Mouse (Mus musculus) midbrain, embryonic 11.5 days (tissue): Measurements from ENCODE around the gene Mast2. TPM values are rescaled to one million over a fixed set of nuclear protein-coding genes. Genes with fewer than 3 reads are reported as not detected.

ENCODE experiments used
- ATAC-seq: fragments of 200-750 bp; cut with Nextera tagmentation; 2 replicates; pipeline ENCODE4 v1.8.0; 2017; ENCODE audit warnings: moderate TSS enrichment, moderate library complexity; ENCODE audit not compliant: low FRiP score
- DNase-seq: peaks from one replicate; pipeline ENCODE4 v3.0.0; 2015; ENCODE audit warnings: low spot score; ENCODE audit errors: missing footprints
- H3K27ac ChIP-seq: fragments of 300-500 bp; sonication (generic); 2 replicates; pipeline ENCODE4 v1.5.1; 2014; ENCODE audit warnings: low read depth, low read length
- H3K27me3 ChIP-seq: fragments of 300-500 bp; sonication (generic); 2 replicates; pipeline ENCODE4 v1.6.1; 2014; ENCODE audit warnings: mild to moderate bottlenecking, low read length, moderate library complexity, mixed read lengths; ENCODE audit not compliant: control insufficient read depth, insufficient read depth
- H3K36me3 ChIP-seq: fragments of 300-500 bp; sonication (generic); 2 replicates; pipeline ENCODE4 v1.6.1; 2014; ENCODE audit warnings: mild to moderate bottlenecking, low read length, moderate library complexity, mixed read lengths; ENCODE audit not compliant: control insufficient read depth, insufficient read depth
- H3K4me1 ChIP-seq: fragments of 300-500 bp; sonication (generic); 2 replicates; pipeline ENCODE4 v1.6.1; 2014; ENCODE audit warnings: low read length; ENCODE audit not compliant: control insufficient read depth, insufficient read depth
- H3K4me2 ChIP-seq: fragments of 300-500 bp; sonication (generic); 2 replicates; pipeline ENCODE4 v1.6.1; 2014; ENCODE audit warnings: mild to moderate bottlenecking, moderate library complexity
- H3K4me3 ChIP-seq: fragments of 300-500 bp; sonication (generic); 2 replicates; pipeline ENCODE4 v1.5.1; 2014; ENCODE audit warnings: low read depth, low read length
- H3K9ac ChIP-seq: fragments of 300-500 bp; sonication (generic); 2 replicates; pipeline ENCODE4 v1.6.1; 2014; ENCODE audit warnings: low read length
- H3K9me3 ChIP-seq: fragments of 300-500 bp; sonication (generic); 2 replicates; pipeline ENCODE4 v1.6.1; 2016; ENCODE audit warnings: low read length; ENCODE audit not compliant: control insufficient read depth
- WGBS: fragments of 180-500 bp; shearing (Covaris S2); extraction: QIAGEN DNeasy Blood & Tissue Kit; methylation state at CpG from one replicate; pipeline ENCODE4 v1.1.7; 2014; 5-methylcytosine and 5-hydroxymethylcytosine counted together
- polyA plus RNA-seq: library from polyadenylated mRNA; unstranded; fragments of >200 nt; fragmentation: Nextera tagmentation; extraction: Ambion mirVana; gene quantifications from 2 replicates; pipeline ENCODE4 v1.2.1, GENCODE M21; 2014

Mast2 gene
- polyA plus RNA-seq, 1 experiment from 2014 or later, result 31.9 TPM

GRCm38 (mm10) chr4:116483476-116483875, 19.5 kb upstream of the Mast2 start:
- Histone ChIP-seq H3K27ac (no peak overlapping the region), H3K9me3 (no peaks in the 10 kb centered on the region), H3K9ac (no peak overlapping the region), H3K4me3 (no peak overlapping the region), H3K36me3 (no peaks in the 10 kb centered on the region), H3K4me2 (no peak overlapping the region), H3K4me1 (no peaks in the 10 kb centered on the region), H3K27me3 (no peaks in the 10 kb centered on the region)
- ATAC-seq (no peak), DNase-seq (no peak)
- WGBS, result 56% methylated on average over 2 of the region's 2 CpGs

DNA sequence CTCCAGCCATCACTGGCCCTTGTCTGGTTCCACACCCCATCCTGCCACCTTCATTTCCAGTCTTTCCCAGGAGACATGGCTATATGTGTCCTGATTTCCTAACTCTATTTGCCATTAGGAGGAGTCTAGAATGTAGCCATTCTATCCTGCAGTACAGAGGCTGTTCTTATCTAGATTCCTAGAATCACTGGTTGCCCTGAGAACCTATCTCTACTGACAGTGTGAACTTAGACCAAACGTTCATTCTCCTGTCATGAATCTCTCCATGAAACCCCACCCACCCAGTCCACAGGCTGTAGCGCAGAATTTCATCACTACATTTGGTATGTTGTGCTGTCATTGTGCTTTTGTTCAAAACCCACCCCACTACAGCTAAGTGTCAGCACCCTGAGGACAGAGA, 17.3 kb upstream of the Mast2 start:
- H3K27me3 ChIP-seq, result no peaks in the 10 kb centered on the region
- H3K4me3 ChIP-seq, result no peak overlapping the region
- no peaks in the 10 kb centered on the region for H3K36me3 ChIP-seq
- WGBS, result 76% methylated on average over 2 of the region's 2 CpGs
- DNase-seq (no peak), ATAC-seq (no peak)
- H3K4me1 ChIP-seq, result no peaks in the 10 kb centered on the region
- no peak overlapping the region for H3K9ac ChIP-seq
- no peaks in the 10 kb centered on the region for H3K9me3 ChIP-seq
- H3K27ac ChIP-seq, result no peak overlapping the region
- no peak overlapping the region for H3K4me2 ChIP-seq

- Histone ChIP-seq H3K9ac (peak overlapping the region; percentile 92), H3K4me1 (peaks cover 12% of the 10 kb centered on the region), H3K27ac (peak overlapping the region; percentile 87), H3K4me3 (peak overlapping the region; percentile 91), H3K9me3 (no peaks in the 10 kb centered on the region), H3K4me2 (peak overlapping the region; percentile 51), H3K36me3 (no peaks in the 10 kb centered on the region), H3K27me3 (no peaks in the 10 kb centered on the region)
- ATAC-seq (peak; percentile 77), DNase-seq (peak; percentile 94)
- 1% methylated on average over 67 of the region's 74 CpGs for WGBS
Observed at GRCm38 (mm10) chr4:116463231-116464125, 505 bp downstream of the Mast2 start.

- no peak for ATAC-seq
- no peak overlapping the region for H3K4me2 ChIP-seq
- no peak overlapping the region for H3K4me3 ChIP-seq
- no peak overlapping the region for H3K27ac ChIP-seq
- H3K9me3 ChIP-seq, result no peaks in the 10 kb centered on the region
- H3K4me1 ChIP-seq, result peaks cover 12% of the 10 kb centered on the region
- 97% methylated on average over 3 of the region's 3 CpGs for WGBS
- H3K9ac ChIP-seq, result no peak overlapping the region
- H3K27me3 ChIP-seq, result no peaks in the 10 kb centered on the region
- DNase-seq, result no peak
- no peaks in the 10 kb centered on the region for H3K36me3 ChIP-seq
Observed at GRCm38 (mm10) chr4:116461943-116462342, 2.0 kb downstream of the Mast2 start.

- H3K27me3 ChIP-seq, result no peaks in the 10 kb centered on the region
- no peaks in the 10 kb centered on the region for H3K36me3 ChIP-seq
- no peak overlapping the region for H3K9ac ChIP-seq
- H3K4me2 ChIP-seq, result no peak overlapping the region
- no peak overlapping the region for H3K4me3 ChIP-seq
- ATAC-seq (no peak), DNase-seq (no peak)
- H3K4me1 ChIP-seq, result no peaks in the 10 kb centered on the region
- no peaks in the 10 kb centered on the region for H3K9me3 ChIP-seq
- H3K27ac ChIP-seq, result no peak overlapping the region
Observed at GRCm38 (mm10) chr4:116451553-116451952, 12.4 kb downstream of the Mast2 start.

DNA sequence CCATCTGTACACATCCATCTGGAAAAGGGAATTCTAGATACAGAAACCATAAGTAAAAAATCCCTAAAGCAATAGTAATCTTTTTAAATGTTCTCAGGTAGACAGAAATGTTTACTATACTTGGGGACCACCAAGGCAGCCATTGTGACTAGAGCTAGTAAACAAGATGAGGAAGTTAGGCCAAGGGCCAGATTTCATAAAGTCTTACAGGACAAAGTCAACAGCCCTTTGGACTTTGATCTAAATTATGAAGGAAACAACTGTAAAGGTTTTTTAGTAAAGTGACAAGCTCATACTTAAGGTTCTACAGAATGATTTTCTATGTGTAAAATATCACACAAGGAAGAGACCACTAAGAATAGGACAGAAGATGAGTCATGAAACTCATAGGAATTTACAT, 14.0 kb downstream of the Mast2 start:
- no peak overlapping the region for H3K27ac ChIP-seq
- DNase-seq (no peak), ATAC-seq (no peak)
- H3K4me3 ChIP-seq, result no peak overlapping the region
- no peaks in the 10 kb centered on the region for H3K27me3 ChIP-seq
- no peak overlapping the region for H3K9ac ChIP-seq
- H3K4me1 ChIP-seq, result no peaks in the 10 kb centered on the region
- no peak overlapping the region for H3K4me2 ChIP-seq
- no peaks in the 10 kb centered on the region for H3K36me3 ChIP-seq
- no peaks in the 10 kb centered on the region for H3K9me3 ChIP-seq

- Histone ChIP-seq H3K4me2 (no peak overlapping the region), H3K36me3 (no peaks in the 10 kb centered on the region), H3K27ac (no peak overlapping the region), H3K4me3 (no peak overlapping the region), H3K27me3 (no peaks in the 10 kb centered on the region), H3K9me3 (no peaks in the 10 kb centered on the region), H3K4me1 (no peaks in the 10 kb centered on the region), H3K9ac (no peak overlapping the region)
- WGBS, result 58% methylated on average over 8 of the region's 8 CpGs
- ATAC-seq (no peak), DNase-seq (peak; percentile 88)
Observed at GRCm38 (mm10) chr4:116448673-116449072, 15.3 kb downstream of the Mast2 start.

DNA sequence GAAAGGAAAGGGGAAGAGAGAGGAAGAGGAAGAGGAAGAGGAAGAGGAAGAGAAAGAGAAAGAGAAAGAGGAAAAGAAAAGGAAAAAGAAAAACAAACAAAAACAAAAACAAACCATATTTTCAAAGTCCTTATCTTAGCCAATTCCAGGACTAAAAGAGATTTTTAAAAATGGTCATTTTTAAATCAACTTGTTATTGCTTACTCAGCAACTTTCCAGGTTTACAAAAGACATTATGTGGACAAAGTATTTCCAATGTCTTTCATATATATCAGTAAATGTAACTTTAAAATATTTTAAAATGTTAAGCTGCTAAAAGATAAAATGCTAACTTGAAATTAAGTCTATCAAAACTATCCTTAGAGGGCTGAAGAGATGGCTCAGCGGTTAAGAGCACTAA, 24.6 kb downstream of the Mast2 start:
- no peak overlapping the region for H3K27ac ChIP-seq
- 98% methylated on average over 1 of the region's 1 CpGs for WGBS
- no peaks in the 10 kb centered on the region for H3K27me3 ChIP-seq

DNA sequence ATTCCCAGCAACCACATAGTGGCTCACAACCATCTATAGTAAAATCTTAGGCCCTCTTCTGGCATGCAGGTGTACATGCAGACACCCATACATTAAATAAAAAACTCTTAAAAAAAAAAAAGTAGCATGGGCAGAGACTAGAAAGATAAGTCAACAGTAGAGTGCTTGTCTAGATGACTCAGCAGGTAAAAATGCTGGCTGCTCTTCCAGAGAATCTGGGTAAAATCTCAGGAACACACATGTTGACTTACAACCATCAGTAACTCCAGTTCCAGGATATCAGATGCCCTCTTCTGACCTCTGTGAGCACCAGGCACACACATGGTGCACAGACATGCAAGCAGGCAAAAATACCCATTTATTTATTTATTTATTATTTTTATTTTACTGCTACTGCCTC, 25.4 kb downstream of the Mast2 start:
- no peak overlapping the region for H3K27ac ChIP-seq
- H3K4me2 ChIP-seq, result no peak overlapping the region
- DNase-seq, result no peak
- no peaks in the 10 kb centered on the region for H3K9me3 ChIP-seq
- H3K27me3 ChIP-seq, result no peaks in the 10 kb centered on the region
- H3K9ac ChIP-seq, result no peak overlapping the region
- no peak for ATAC-seq
- H3K4me3 ChIP-seq, result no peak overlapping the region
- no peaks in the 10 kb centered on the region for H3K4me1 ChIP-seq
- H3K36me3 ChIP-seq, result no peaks in the 10 kb centered on the region; the same call in 1 of the 2 replicates

More for the DNA sequence above, 24.6 kb downstream of the Mast2 start:
- H3K9me3 ChIP-seq, result no peaks in the 10 kb centered on the region
- H3K9ac ChIP-seq, result no peak overlapping the region
- H3K4me1 ChIP-seq, result no peaks in the 10 kb centered on the region
- DNase-seq, result no peak
- ATAC-seq, result no peak
- H3K36me3 ChIP-seq, result no peaks in the 10 kb centered on the region; the same call in 1 of the 2 replicates
- H3K4me3 ChIP-seq, result no peak overlapping the region
- H3K4me2 ChIP-seq, result no peak overlapping the region
